Mouse (Mus musculus) bone marrow, adult 2 months (tissue): ENCODE results near the gene Inip. TPM values are rescaled to one million over a fixed set of nuclear protein-coding genes. Genes with fewer than 3 reads are reported as not detected.

Experiments
- H3K27ac ChIP-seq: fragments of 200-500 bp; 2 replicates; pipeline ENCODE4 v1.5.1; 2012; ENCODE audit warnings: low read depth, mild to moderate bottlenecking, control low read depth, inconsistent platforms, low read length; ENCODE audit not compliant: control insufficient read depth, poor library complexity, insufficient read depth
- H3K4me1 ChIP-seq: fragments of 200-500 bp; 2 replicates; pipeline ENCODE4 v1.6.1; 2011; ENCODE audit warnings: low read length; ENCODE audit not compliant: control insufficient read depth, insufficient read depth
- H3K4me3 ChIP-seq: fragments of 200-500 bp; replicated peaks from 2 replicates; pipeline ENCODE3; 2011; ENCODE audit warnings: mild to moderate bottlenecking, low read depth, low read length, control low read depth; ENCODE audit not compliant: control insufficient read depth
- CTCF ChIP-seq: fragments of 200-500 bp; IDR thresholded peaks from 2 replicates; pipeline ENCODE4 v1.5.1; 2011; ENCODE audit warnings: low read length, control low read depth; ENCODE audit not compliant: control insufficient read depth, insufficient read depth
- POLR2A ChIP-seq: fragments of 200-500 bp; IDR thresholded peaks from 2 replicates; pipeline ENCODE4 v1.6.1; 2011; ENCODE audit warnings: low read depth, mild to moderate bottlenecking, control low read depth, low read length, borderline replicate concordance; ENCODE audit not compliant: control insufficient read depth
- WGBS: fragments of 180-500 bp; shearing (Covaris S2); methylation state at CpG from one replicate; pipeline ENCODE4 v1.1.7; 2018; 5-methylcytosine and 5-hydroxymethylcytosine counted together
- polyA plus RNA-seq: library from polyadenylated mRNA; stranded (reverse); fragments of >200 nt; gene quantifications from 2 replicates; pipeline ENCODE4 v1.2.4, GENCODE M21; 2011; ENCODE audit warnings: low replicate concordance; ENCODE audit not compliant: missing spikeins, insufficient read depth, insufficient read length

Gene Inip
- polyA plus RNA-seq, 1 experiment, result 27.6 TPM

- no peak overlapping the region for H3K4me3 ChIP-seq
- 89% methylated on average over 5 of the region's 5 CpGs for WGBS
- no peak overlapping the region for H3K27ac ChIP-seq
- no peak for TF ChIP-seq POLR2A
- no peak for TF ChIP-seq CTCF
- peaks cover 4% of the 10 kb centered on the region for H3K4me1 ChIP-seq
These were observed 25.0 kb upstream of the Inip start for GRCm38 (mm10) chr4:59826381-59826780.

- 48% methylated on average over 6 of the region's 6 CpGs for WGBS
- TF ChIP-seq CTCF (no peak), POLR2A (no peak)
- no peak overlapping the region for H3K27ac ChIP-seq
- peaks cover 4% of the 10 kb centered on the region for H3K4me1 ChIP-seq
- no peak overlapping the region for H3K4me3 ChIP-seq
These were observed 24.2 kb upstream of the Inip start for GRCm38 (mm10) chr4:59825634-59826033.

GRCm38 (mm10) chr4:59824860-59825259 is 23.5 kb upstream of the Inip start:
- Histone ChIP-seq H3K4me3 (no peak overlapping the region), H3K27ac (no peak overlapping the region), H3K4me1 (peaks cover 4% of the 10 kb centered on the region)
- no peak for TF ChIP-seq CTCF
- TF ChIP-seq POLR2A, result no peak
- 78% methylated on average over 5 of the region's 5 CpGs for WGBS

- TF ChIP-seq CTCF (no peak), POLR2A (no peak)
- Histone ChIP-seq H3K27ac (no peak overlapping the region), H3K4me3 (no peak overlapping the region), H3K4me1 (peaks cover 8% of the 10 kb centered on the region)
- WGBS, result 33% methylated on average over 7 of the region's 7 CpGs
These were observed 22.1 kb upstream of the Inip start for GRCm38 (mm10) chr4:59823470-59823869.

GRCm38 (mm10) chr4:59822119-59822518 is 20.7 kb upstream of the Inip start:
- 32% methylated on average over 4 of the region's 4 CpGs for WGBS
- Histone ChIP-seq H3K4me1 (peaks cover 11% of the 10 kb centered on the region), H3K27ac (no peak overlapping the region), H3K4me3 (no peak overlapping the region)
- TF ChIP-seq CTCF, result no peak
- TF ChIP-seq POLR2A, result no peak

- TF ChIP-seq CTCF (no peak), POLR2A (no peak)
- WGBS, result 83% methylated on average over 1 of the region's 1 CpGs
- peaks cover 11% of the 10 kb centered on the region for H3K4me1 ChIP-seq
- H3K4me3 ChIP-seq, result no peak overlapping the region
- no peak overlapping the region for H3K27ac ChIP-seq
These were observed 20.1 kb upstream of the Inip start for GRCm38 (mm10) chr4:59821516-59821915.

- H3K27ac ChIP-seq, result peak overlapping the region; percentile 69
- TF ChIP-seq POLR2A (no peak), CTCF (no peak)
- 26% methylated on average over 12 of the region's 12 CpGs for WGBS
- no peak overlapping the region for H3K4me3 ChIP-seq
- H3K4me1 ChIP-seq, result peaks cover 15% of the 10 kb centered on the region
These were observed 18.2 kb upstream of the Inip start for GRCm38 (mm10) chr4:59819477-59820022.

- 9% methylated on average over 7 of the region's 7 CpGs for WGBS
- Histone ChIP-seq H3K4me3 (no peak overlapping the region), H3K27ac (peak overlapping the region; percentile 69), H3K4me1 (peaks cover 19% of the 10 kb centered on the region)
- no peak for TF ChIP-seq POLR2A
- no peak for TF ChIP-seq CTCF
These were observed 17.7 kb upstream of the Inip start for GRCm38 (mm10) chr4:59819054-59819472.

GRCm38 (mm10) chr4:59818498-59818897 is 17.1 kb upstream of the Inip start:
- H3K4me3 ChIP-seq, result no peak overlapping the region
- peaks cover 21% of the 10 kb centered on the region for H3K4me1 ChIP-seq
- TF ChIP-seq CTCF, result no peak
- TF ChIP-seq POLR2A, result no peak
- 73% methylated on average over 10 of the region's 10 CpGs for WGBS
- peak overlapping the region; percentile 69 for H3K27ac ChIP-seq
